Mouse (Mus musculus): Measurements from ENCODE around the gene Ccdc85a.
"Not testable (repeated sequence)": the region's sequence is repeated elsewhere in the genome, so short reads cannot be mapped to it uniquely, and the experiment has no call there.

Ccdc85a gene

DNA sequence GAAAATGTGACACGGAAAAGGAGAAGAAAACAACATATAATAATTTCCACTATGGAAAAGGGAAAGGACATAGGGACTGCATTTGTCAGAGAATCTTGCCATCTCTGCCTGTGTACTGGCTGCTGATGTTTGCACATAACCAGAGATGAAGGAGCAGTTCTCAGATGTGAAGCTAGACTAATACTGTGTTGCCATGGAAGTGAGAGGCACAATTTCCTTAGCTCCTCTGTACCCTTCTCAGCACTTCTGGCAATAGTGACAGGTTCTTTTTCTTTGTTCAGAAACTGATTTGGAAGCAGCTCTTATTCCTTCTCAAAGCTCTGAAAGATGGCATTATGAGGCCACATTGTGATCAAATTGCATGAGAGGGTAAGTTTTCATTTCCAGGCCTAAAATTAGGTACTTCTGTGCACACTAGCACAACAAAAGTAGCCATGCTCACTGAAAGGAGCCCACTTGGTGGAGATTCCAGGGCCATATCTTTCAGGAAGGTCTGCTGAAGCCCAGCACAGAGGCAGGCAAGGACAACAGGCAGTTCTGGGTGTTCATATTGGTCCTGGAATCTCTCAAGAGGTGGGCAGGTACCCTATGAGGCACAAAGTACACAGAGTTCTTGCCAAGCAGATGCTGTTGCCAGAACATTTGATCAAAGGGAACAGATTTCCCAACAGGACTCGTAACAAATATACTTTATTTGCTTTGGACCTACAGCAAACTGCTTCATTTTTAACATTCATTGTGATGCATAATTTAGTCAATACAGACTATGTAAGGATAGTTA is 161.5 kb downstream of the Ccdc85a start:
- peak; percentile 75 for DNase-seq

GRCm38 (mm10) chr11:28415841-28416240 is 168.3 kb downstream of the Ccdc85a start:
- peak; percentile 44 for DNase-seq

DNA sequence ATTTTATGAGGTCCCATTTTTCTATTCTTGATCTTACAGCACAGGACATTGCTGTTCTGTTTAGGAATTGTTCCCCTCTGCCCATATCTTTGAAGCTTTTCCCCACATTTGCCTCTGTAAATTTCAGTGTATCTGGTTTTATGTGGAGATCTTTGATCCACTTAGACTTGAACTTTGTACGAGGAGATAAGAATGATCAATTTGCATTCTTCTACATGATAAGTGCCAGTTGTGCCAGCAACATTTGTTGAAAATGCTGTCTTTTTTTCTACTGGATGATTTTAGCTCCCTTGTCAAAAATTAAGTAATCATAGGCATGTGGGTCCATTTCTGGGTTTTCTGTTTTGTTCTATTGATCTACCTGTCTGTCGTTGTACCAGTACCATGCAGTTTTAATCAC is 174.2 kb downstream of the Ccdc85a start:
- not testable (repeated sequence) for DNase-seq

DNA sequence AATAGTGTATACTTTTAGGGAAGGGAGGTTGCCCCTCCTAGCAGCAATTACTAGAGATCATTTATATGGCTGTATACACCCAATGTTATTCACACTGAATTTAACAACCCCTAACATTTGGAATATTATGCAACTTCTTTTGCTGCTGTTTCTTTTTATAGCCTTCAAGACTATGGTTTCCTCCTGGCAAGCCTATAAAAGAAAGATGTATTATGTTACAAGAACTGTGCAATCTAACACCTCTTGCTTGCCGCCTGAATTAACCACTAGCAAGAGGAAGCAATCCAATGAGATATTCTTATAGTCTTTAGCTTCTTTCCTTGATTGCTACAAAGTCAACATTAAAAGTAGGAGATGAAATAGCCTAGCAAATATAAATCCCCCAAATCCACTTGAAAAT is 187.0 kb downstream of the Ccdc85a start:
- DNase-seq, result no peak

DNA sequence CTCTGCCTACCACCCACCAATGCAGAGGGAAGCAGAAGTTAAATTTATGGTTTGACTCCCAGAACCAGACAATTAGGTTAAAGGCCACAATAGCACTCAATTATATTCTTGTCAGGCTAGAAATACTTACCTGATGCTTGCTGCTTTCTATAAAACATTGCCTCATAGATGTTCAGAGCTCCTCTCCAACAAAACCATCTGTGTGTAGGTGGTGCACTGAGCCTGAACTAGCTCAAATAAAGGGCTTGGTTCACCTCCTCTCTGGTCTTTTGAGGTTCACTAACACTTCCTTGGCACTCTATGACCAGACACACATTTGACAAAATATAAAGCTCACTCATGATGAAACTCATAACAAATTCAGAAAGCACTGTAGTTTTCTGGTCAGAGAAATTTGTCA is 208.2 kb downstream of the Ccdc85a start:
- DNase-seq, result peak; percentile 23

DNA sequence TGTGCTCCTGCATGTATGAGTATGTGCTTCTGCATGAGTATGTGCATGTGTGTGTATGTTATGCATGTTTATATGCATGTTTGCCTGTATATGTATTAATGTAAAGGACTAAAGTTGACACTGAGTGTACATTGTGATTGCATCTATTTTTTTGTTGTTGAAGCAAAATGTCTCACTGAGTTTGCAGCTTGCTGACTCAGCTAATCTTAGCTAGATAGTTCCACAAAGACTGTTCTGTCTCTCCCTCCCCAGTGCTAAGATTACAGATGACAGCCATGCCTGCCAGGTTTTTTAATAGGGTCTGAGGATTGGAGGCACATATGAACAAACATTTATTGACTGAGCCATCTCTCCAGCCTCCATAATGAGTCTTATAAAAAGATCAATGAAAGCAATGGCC is 209.5 kb downstream of the Ccdc85a start:
- no peak for DNase-seq

DNA sequence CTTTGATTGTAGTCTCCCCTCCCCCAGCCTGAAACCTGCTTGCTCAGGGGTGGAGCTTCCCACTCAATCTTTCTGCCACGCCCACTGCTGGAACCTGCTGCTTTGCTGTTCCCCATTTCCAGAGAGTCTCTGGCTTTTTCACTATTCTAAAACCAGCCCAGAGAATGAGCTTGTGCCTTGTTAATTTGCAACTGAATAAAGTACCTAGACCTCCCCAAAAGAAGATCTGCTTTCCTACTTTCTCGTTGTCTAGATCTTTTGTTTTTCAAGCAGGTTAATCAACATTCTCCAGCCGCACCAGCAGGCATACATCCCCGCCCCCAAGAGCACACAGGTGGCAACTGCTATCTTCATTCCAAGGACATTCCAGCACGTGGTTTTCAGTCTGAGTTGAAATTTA is 212.7 kb downstream of the Ccdc85a start:
- not testable (repeated sequence) for DNase-seq

GRCm38 (mm10) chr11:28365929-28366244 is 218.2 kb downstream of the Ccdc85a start:
- DNase-seq, result no peak

DNA sequence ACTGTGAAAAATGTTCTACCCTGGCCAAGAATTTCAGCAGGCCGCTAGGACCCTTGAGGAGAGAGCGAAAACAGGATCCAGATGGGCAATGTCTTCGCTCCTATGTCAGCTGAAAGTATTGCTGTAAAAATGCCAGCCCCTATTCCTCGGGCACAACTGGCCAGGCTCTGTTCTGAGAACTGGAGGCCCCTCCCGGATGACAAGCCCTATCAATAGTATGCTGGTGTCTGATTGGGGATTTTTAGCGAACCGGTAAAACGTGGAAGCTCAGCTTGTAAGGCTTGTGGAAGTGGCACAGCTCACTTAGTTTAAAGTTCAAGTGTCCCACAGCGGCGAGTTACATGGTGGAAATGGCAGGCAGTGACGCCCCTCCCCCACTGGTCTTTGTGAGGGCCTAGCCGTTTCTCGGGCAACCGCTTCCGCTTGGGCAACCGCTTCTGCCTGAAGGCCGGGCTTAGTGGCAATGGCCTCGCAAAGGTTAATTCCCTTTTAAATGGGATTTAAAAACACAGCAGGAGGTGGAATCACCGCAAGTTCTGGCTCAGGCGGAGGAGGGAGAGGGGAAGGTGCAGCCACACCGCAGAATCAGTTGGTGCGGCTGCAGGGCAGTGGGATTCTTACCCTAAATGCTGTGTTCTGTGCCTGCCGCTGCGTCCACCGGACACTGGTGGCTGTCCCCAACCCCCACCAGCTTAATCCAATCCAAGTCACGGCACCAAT is 218.8 kb downstream of the Ccdc85a start:
- DNase-seq, result peak; percentile 76

GRCm38 (mm10) chr11:28343465-28343864 is 240.7 kb downstream of the Ccdc85a start:
- DNase-seq, result no peak

- DNase-seq, result no peak
These were observed 242.2 kb downstream of the Ccdc85a start for GRCm38 (mm10) chr11:28341887-28342286.

DNA sequence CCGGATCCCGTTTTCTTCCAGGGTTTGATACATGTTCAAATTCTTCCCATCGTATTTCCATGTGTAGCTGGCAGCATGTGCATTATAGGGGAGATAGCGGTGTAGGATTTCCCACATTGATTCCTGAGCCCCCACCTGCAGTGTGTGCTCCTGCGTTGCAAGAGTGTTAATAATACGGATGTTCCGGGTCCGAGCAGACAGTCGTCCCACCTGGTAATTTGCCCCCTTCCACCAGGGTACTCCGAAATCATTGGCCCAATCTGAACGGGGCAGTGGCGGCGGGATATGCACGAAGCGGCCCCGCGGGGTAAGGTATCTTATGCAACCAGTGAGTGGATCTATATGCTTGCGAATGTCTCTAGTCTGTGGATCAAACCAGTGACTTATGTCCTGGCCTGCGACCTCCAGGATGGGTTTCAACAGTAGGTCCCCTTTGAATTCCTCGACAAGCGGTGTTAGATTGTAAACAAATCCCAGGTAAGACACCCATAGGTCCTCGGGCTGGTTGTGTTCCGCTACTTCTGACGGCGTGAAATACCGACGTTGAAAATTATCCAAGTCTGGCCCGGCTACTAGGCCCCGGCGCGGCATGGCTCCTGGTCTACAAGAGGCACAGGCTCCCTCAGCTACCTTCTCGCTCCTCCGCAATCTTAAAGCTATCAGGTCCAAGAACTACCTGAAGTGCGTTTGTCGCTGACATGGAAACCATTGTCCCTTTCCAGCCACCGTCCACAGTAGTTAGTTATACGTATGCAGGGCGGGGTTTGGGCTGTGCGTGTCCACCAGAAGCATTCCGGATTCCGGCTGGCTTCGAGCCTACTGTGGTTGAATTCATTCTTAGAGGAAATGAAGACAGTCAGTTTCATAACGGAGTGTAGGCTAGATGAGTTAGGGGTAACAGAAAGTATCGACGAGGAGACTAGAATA is 244.6 kb downstream of the Ccdc85a start, which contains the start of gene Gm6685:
Gene Gm6685, minus strand, starts transcription at position 644 of the 927 bp plus-strand sequence.
- not testable (repeated sequence) for DNase-seq

All from layer of hippocampus, adult 9-11 months (tissue).